Mouse (Mus musculus) forebrain, embryonic 15.5 days (tissue): ENCODE data around the gene BC029722. TPM values are rescaled to one million over a fixed set of nuclear protein-coding genes. Genes with fewer than 3 reads are reported as not detected.
A peak's percentile ranks its signal among the peaks of the same experiment; 100 is the strongest.

ENCODE experiments used
- ATAC-seq: fragments of 200-750 bp; cut with Nextera tagmentation; replicated peaks from 2 replicates; pipeline ENCODE4 v1.8.0; 2017; ENCODE audit warnings: mild to moderate bottlenecking, moderate TSS enrichment, moderate library complexity
- H3K27ac ChIP-seq: fragments of 300-500 bp; sonication (generic); replicated peaks from 2 replicates; pipeline ENCODE4 v1.5.1; 2015; ENCODE audit warnings: mild to moderate bottlenecking, inconsistent platforms
- H3K27me3 ChIP-seq: fragments of 300-500 bp; sonication (generic); 2 replicates; pipeline ENCODE4 v1.6.1; 2015; ENCODE audit warnings: inconsistent platforms
- H3K36me3 ChIP-seq: fragments of 300-500 bp; sonication (generic); 2 replicates; pipeline ENCODE4 v1.6.1; 2015; ENCODE audit warnings: mild to moderate bottlenecking, inconsistent platforms
- H3K4me1 ChIP-seq: fragments of 300-500 bp; sonication (generic); 2 replicates; pipeline ENCODE4 v1.6.1; 2015; ENCODE audit warnings: inconsistent platforms
- H3K4me2 ChIP-seq: fragments of 300-500 bp; sonication (generic); replicated peaks from 2 replicates; pipeline ENCODE4 v1.6.1; 2015; ENCODE audit warnings: mild to moderate bottlenecking, inconsistent platforms
- H3K4me3 ChIP-seq: fragments of 300-500 bp; sonication (generic); 2 replicates; pipeline ENCODE4 v1.5.1; 2015; ENCODE audit warnings: mild to moderate bottlenecking, inconsistent platforms
- H3K9ac ChIP-seq: fragments of 300-500 bp; sonication (generic); replicated peaks from 2 replicates; pipeline ENCODE4 v1.6.1; 2015; ENCODE audit warnings: mild to moderate bottlenecking, inconsistent platforms
- H3K9me3 ChIP-seq: fragments of 300-500 bp; sonication (generic); 2 replicates; pipeline ENCODE4 v1.6.1; 2016; ENCODE audit warnings: inconsistent platforms
- WGBS: fragments of 180-500 bp; shearing (Covaris S2); methylation state at CpG from one replicate; pipeline ENCODE4 v1.1.7; 2015; ENCODE audit warnings: mixed read lengths; 5-methylcytosine and 5-hydroxymethylcytosine counted together
- polyA plus RNA-seq: library from polyadenylated mRNA; unstranded; fragments of >200 nt; fragmentation: Nextera tagmentation; extraction: Ambion mirVana; gene quantifications from 2 replicates; pipeline ENCODE4 v1.2.1, GENCODE M21; 2015

The BC029722 gene
- polyA plus RNA-seq, 1 experiment from 2014 or later, result 32.5 TPM

- Histone ChIP-seq H3K27ac (no peak overlapping the region), H3K4me2 (no peak overlapping the region), H3K27me3 (no peaks in the 10 kb centered on the region), H3K9me3 (no peaks in the 10 kb centered on the region), H3K9ac (no peak overlapping the region), H3K4me1 (no peaks in the 10 kb centered on the region), H3K4me3 (no peak overlapping the region), H3K36me3 (peaks cover 29% of the 10 kb centered on the region)
- ATAC-seq, result no peak
- 65% methylated on average over 3 of the region's 3 CpGs for WGBS
Measured at GRCm38 (mm10) chr2:155798613-155799012, 20.6 kb downstream of the BC029722 start.

GRCm38 (mm10) chr2:155794674-155795445 lies 24.4 kb downstream of the BC029722 start:
- no peaks in the 10 kb centered on the region for H3K9me3 ChIP-seq
- H3K27ac ChIP-seq, result no peak overlapping the region
- no peak for ATAC-seq
- H3K27me3 ChIP-seq, result no peaks in the 10 kb centered on the region
- no peaks in the 10 kb centered on the region for H3K4me1 ChIP-seq
- no peak overlapping the region for H3K9ac ChIP-seq
- 82% methylated on average over 12 of the region's 12 CpGs for WGBS
- no peak overlapping the region for H3K4me3 ChIP-seq
- H3K4me2 ChIP-seq, result no peak overlapping the region
- H3K36me3 ChIP-seq, result peaks cover 13% of the 10 kb centered on the region

- Histone ChIP-seq H3K9ac (no peak overlapping the region), H3K4me2 (no peak overlapping the region), H3K27ac (no peak overlapping the region), H3K9me3 (no peaks in the 10 kb centered on the region), H3K4me3 (no peak overlapping the region), H3K4me1 (no peaks in the 10 kb centered on the region), H3K27me3 (no peaks in the 10 kb centered on the region), H3K36me3 (no peaks in the 10 kb centered on the region; the same call in 1 of the 2 replicates)
- WGBS, result 22% methylated on average over 12 of the region's 12 CpGs
- ATAC-seq, result no peak
Measured at GRCm38 (mm10) chr2:155792899-155793298, 26.3 kb downstream of the BC029722 start.

GRCm38 (mm10) chr2:155787949-155788931 lies 31.0 kb downstream of the BC029722 start:
- Histone ChIP-seq H3K4me3 (no peak overlapping the region), H3K9ac (no peak overlapping the region), H3K36me3 (no peaks in the 10 kb centered on the region), H3K27ac (peak overlapping the region; percentile 62; the same call in 1 of the 2 replicates), H3K4me2 (no peak overlapping the region), H3K4me1 (no peaks in the 10 kb centered on the region), H3K27me3 (no peaks in the 10 kb centered on the region), H3K9me3 (no peaks in the 10 kb centered on the region)
- no peak for ATAC-seq
- 71% methylated on average over 18 of the region's 18 CpGs for WGBS

GRCm38 (mm10) chr2:155786905-155787304 lies 32.3 kb downstream of the BC029722 start:
- H3K36me3 ChIP-seq, result no peaks in the 10 kb centered on the region
- WGBS, result 74% methylated on average over 5 of the region's 5 CpGs
- H3K27me3 ChIP-seq, result no peaks in the 10 kb centered on the region
- no peaks in the 10 kb centered on the region for H3K9me3 ChIP-seq
- ATAC-seq, result no peak
- H3K4me1 ChIP-seq, result no peaks in the 10 kb centered on the region
- no peak overlapping the region for H3K4me3 ChIP-seq
- H3K9ac ChIP-seq, result no peak overlapping the region
- no peak overlapping the region for H3K27ac ChIP-seq
- no peak overlapping the region for H3K4me2 ChIP-seq

GRCm38 (mm10) chr2:155784534-155784933 lies 34.7 kb downstream of the BC029722 start:
- Histone ChIP-seq H3K9ac (no peak overlapping the region), H3K4me1 (peaks cover 2% of the 10 kb centered on the region; the same call in 1 of the 2 replicates), H3K4me2 (no peak overlapping the region), H3K36me3 (no peaks in the 10 kb centered on the region), H3K27me3 (no peaks in the 10 kb centered on the region), H3K9me3 (no peaks in the 10 kb centered on the region), H3K4me3 (no peak overlapping the region), H3K27ac (no peak overlapping the region)
- no peak for ATAC-seq
- 80% methylated on average over 6 of the region's 6 CpGs for WGBS

- Histone ChIP-seq H3K9ac (no peak overlapping the region), H3K4me1 (peaks cover 32% of the 10 kb centered on the region), H3K4me3 (no peak overlapping the region), H3K27me3 (no peaks in the 10 kb centered on the region; the same call in 1 of the 2 replicates), H3K36me3 (no peaks in the 10 kb centered on the region), H3K9me3 (no peaks in the 10 kb centered on the region), H3K4me2 (no peak overlapping the region), H3K27ac (no peak overlapping the region)
- WGBS, result 75% methylated on average over 3 of the region's 3 CpGs
- no peak for ATAC-seq
Measured at GRCm38 (mm10) chr2:155779506-155779905, 39.7 kb downstream of the BC029722 start.

- H3K4me2 ChIP-seq, result no peak overlapping the region
- no peak for ATAC-seq
- H3K9ac ChIP-seq, result no peak overlapping the region
- H3K27ac ChIP-seq, result no peak overlapping the region
- H3K4me3 ChIP-seq, result no peak overlapping the region
- H3K36me3 ChIP-seq, result no peaks in the 10 kb centered on the region
- 34% methylated on average over 6 of the region's 7 CpGs for WGBS
- H3K9me3 ChIP-seq, result no peaks in the 10 kb centered on the region
- H3K4me1 ChIP-seq, result peaks cover 32% of the 10 kb centered on the region
- H3K27me3 ChIP-seq, result peaks cover under 1% of the 10 kb centered on the region; the same call in 1 of the 2 replicates
Measured at GRCm38 (mm10) chr2:155779066-155779465, 40.2 kb downstream of the BC029722 start.

GRCm38 (mm10) chr2:155778004-155778403 lies 41.2 kb downstream of the BC029722 start:
- no peak overlapping the region for H3K27ac ChIP-seq
- H3K9ac ChIP-seq, result no peak overlapping the region
- H3K36me3 ChIP-seq, result no peaks in the 10 kb centered on the region
- no peak overlapping the region for H3K4me2 ChIP-seq
- WGBS, result 61% methylated on average over 6 of the region's 6 CpGs
- no peak overlapping the region for H3K4me3 ChIP-seq
- peaks cover 32% of the 10 kb centered on the region for H3K4me1 ChIP-seq
- ATAC-seq, result no peak
- H3K27me3 ChIP-seq, result peaks cover 7% of the 10 kb centered on the region; the same call in 1 of the 2 replicates
- no peaks in the 10 kb centered on the region for H3K9me3 ChIP-seq

- no peak overlapping the region for H3K9ac ChIP-seq
- no peak for ATAC-seq
- H3K27ac ChIP-seq, result no peak overlapping the region
- H3K4me1 ChIP-seq, result peaks cover 32% of the 10 kb centered on the region
- no peak overlapping the region for H3K4me3 ChIP-seq
- peaks cover 7% of the 10 kb centered on the region; the same call in 1 of the 2 replicates for H3K27me3 ChIP-seq
- no peaks in the 10 kb centered on the region for H3K36me3 ChIP-seq
- 79% methylated on average over 4 of the region's 4 CpGs for WGBS
- no peak overlapping the region for H3K4me2 ChIP-seq
- no peaks in the 10 kb centered on the region for H3K9me3 ChIP-seq
Measured at GRCm38 (mm10) chr2:155777688-155777985, 41.6 kb downstream of the BC029722 start.

- no peak overlapping the region for H3K27ac ChIP-seq
- H3K9ac ChIP-seq, result peak overlapping the region; percentile 91; the same call in 1 of the 2 replicates
- ATAC-seq, result no peak
- no peak overlapping the region for H3K4me3 ChIP-seq
- peaks cover 7% of the 10 kb centered on the region; the same call in 1 of the 2 replicates for H3K27me3 ChIP-seq
- H3K4me1 ChIP-seq, result peaks cover 32% of the 10 kb centered on the region
- H3K9me3 ChIP-seq, result no peaks in the 10 kb centered on the region
- no peaks in the 10 kb centered on the region for H3K36me3 ChIP-seq
- 66% methylated on average over 10 of the region's 10 CpGs for WGBS
- peak overlapping the region; percentile 62; the same call in 1 of the 2 replicates for H3K4me2 ChIP-seq
Measured at GRCm38 (mm10) chr2:155776824-155777687, 42.2 kb downstream of the BC029722 start.
